In genomic region chr5:119672984-119673600, GRCm38 (mm10) we compare ENCODE assay signal across 8 mouse cellular contexts. TPM values are rescaled to one million over a fixed set of nuclear protein-coding genes. Genes with fewer than 3 reads are reported as not detected.
DNase-seq lines count a peak whose midpoint lies in the region; ATAC-seq and TF ChIP-seq lines count a peak whose summit lies in the region.

No protein-coding gene starts in this region.

- peak overlapping the region; percentile 65 for H3K4me3 ChIP-seq in kidney, postnatal 0 days (replicated peaks; ENCODE audit: low read depth, low read length)
- H3K4me3 ChIP-seq in cortical plate, adult 2 months (ENCODE audit: insufficient read depth, low read length), result no peak overlapping the region
- H3K4me3 ChIP-seq in hindbrain, embryonic 15.5 days, result 0 out of 2 replicates have a peak overlapping the region, but pooled peaks have one; percentile 5
- H3K4me3 ChIP-seq in myocyte, result peak overlapping the region; percentile 66

- intact Hi-C loops in left cerebral cortex, postnatal 36 days (cut with DNase I), result loop anchor here (5.0 kb wide), 1 partner anchor 759 kb away; the partner anchor contains the start of gene Lhx5

- no peaks in the 10 kb centered on the region for H3K4me1 ChIP-seq in kidney, postnatal 0 days (replicated peaks; ENCODE audit: insufficient read depth, low read length)
- no peaks in the 10 kb centered on the region for H3K4me1 ChIP-seq in cortical plate, adult 2 months (ENCODE audit: control insufficient read depth, insufficient read depth, low read length)
- peaks cover 14% of the 10 kb centered on the region for H3K4me1 ChIP-seq in hindbrain, embryonic 15.5 days (replicated peaks)

- H3K27me3 ChIP-seq in kidney, postnatal 0 days (ENCODE audit: insufficient read depth, low read length), result peaks cover 47% of the 10 kb centered on the region
- peaks cover 88% of the 10 kb centered on the region for H3K27me3 ChIP-seq in hindbrain, embryonic 15.5 days
- no peaks in the 10 kb centered on the region for H3K27me3 ChIP-seq in myocyte (ENCODE audit: control insufficient read depth, insufficient read depth, insufficient read length)

- H3K9ac ChIP-seq in kidney, postnatal 0 days (ENCODE audit: low read depth, low read length), result peak overlapping the region; percentile 79
- no peak overlapping the region for H3K9ac ChIP-seq in hindbrain, embryonic 15.5 days

- H3K9me3 ChIP-seq in kidney, postnatal 0 days (replicated peaks; ENCODE audit: low read length), result no peaks in the 10 kb centered on the region
- H3K9me3 ChIP-seq in hindbrain, embryonic 15.5 days, result no peaks in the 10 kb centered on the region

- no peak for DNase-seq in kidney, postnatal 0 days (ENCODE audit: low spot score)
- no peak for DNase-seq in kidney, postnatal 14 days
- DNase-seq in left cerebral cortex, postnatal 36 days (ENCODE audit: low spot score in 2 of 2), result no peak
- DNase-seq in left cerebral cortex, adult 9 months (ENCODE audit: low spot score in 2 of 2), result no peak

- no peak for TF ChIP-seq POLR2A in cortical plate, adult 2 months (IDR thresholded peaks at IDR 0.05; ENCODE audit: extremely low read depth, insufficient read depth, low read length)
- no peak for TF ChIP-seq POLR2A in myocyte (IDR thresholded peaks at IDR 0.05; ENCODE audit: insufficient read length, low read depth)

- WGBS in kidney, postnatal 0 days, result 11% methylated on average over 17 of the region's 17 CpGs
- 1% methylated on average over 17 of the region's 17 CpGs for WGBS in hindbrain, embryonic 15.5 days

- H3K36me3 ChIP-seq in kidney, postnatal 0 days (ENCODE audit: insufficient read depth, low read length), result 0 out of 2 replicates have a peak, but pooled peaks cover 3% of the 10 kb centered on the region
- H3K36me3 ChIP-seq in hindbrain, embryonic 15.5 days, result no peaks in the 10 kb centered on the region
- H3K36me3 ChIP-seq in myocyte (ENCODE audit: control insufficient read depth, insufficient read depth), result peaks cover 5% of the 10 kb centered on the region

- peaks cover 30% of the 10 kb centered on the region for H3K79me2 ChIP-seq in myocyte (ENCODE audit: control insufficient read depth, insufficient read depth)

- ATAC-seq in kidney, postnatal 0 days (replicated peaks; ENCODE audit: low FRiP score, low read depth), result no peak
- no peak for ATAC-seq in hindbrain, embryonic 15.5 days (ENCODE audit: low FRiP score, low read depth)
- no peak for ATAC-seq in frontal cortex, adult (ENCODE audit: low TSS enrichment)

- TF ChIP-seq CTCF in kidney, postnatal 0 days (IDR thresholded peaks at IDR 0.05; ENCODE audit: low read depth), result no peak
- no peak for TF ChIP-seq CTCF in cortical plate, adult 2 months (IDR thresholded peaks at IDR 0.05; ENCODE audit: extremely low read depth, insufficient read depth, low read length)

- H3K27ac ChIP-seq in kidney, postnatal 0 days, result peak overlapping the region; percentile 91
- H3K27ac ChIP-seq in cortical plate, adult 2 months (ENCODE audit: insufficient read depth, low read length), result 0 out of 2 replicates have a peak overlapping the region, but pooled peaks have one; percentile 40
- no peak overlapping the region for H3K27ac ChIP-seq in hindbrain, embryonic 15.5 days (replicated peaks)

- H3K4me2 ChIP-seq in kidney, postnatal 0 days (ENCODE audit: low read length), result peak overlapping the region; percentile 71
- no peak overlapping the region for H3K4me2 ChIP-seq in hindbrain, embryonic 15.5 days
- peak overlapping the region; percentile 88 for H3K4me2 ChIP-seq in myocyte (ENCODE audit: low read depth)

- H3ac ChIP-seq in myocyte (ENCODE audit: control insufficient read depth, insufficient read length), result no peak overlapping the region

TF ChIP-seq in myocyte, 11 proteins besides CTCF, POLR2A, EP300 and RAD21:
- no peak for TF ChIP-seq MYOD1 (IDR thresholded peaks at IDR 0.05; ENCODE audit: control insufficient read depth in 1 of 3, insufficient read length in 2 of 3, low read depth in 2 of 3)
TF ChIP-seq in myocyte: peak in this region for 0.

RNA-seq across cellular contexts. Expression of gene Tbx3, which starts 2.6 kb away (rescaled TPM):
- 32.9 and 36.8 TPM in 2 replicates for polyA plus RNA-seq in kidney, postnatal 0 days (2015; fragmentation: Nextera tagmentation; extraction: Ambion mirVana)
- 1.8 and 1.9 TPM in 2 replicates for polyA plus RNA-seq in cortical plate, adult 2 months (2012; rRNA removed)
- 4.0 and 5.0 TPM in 2 replicates for polyA plus RNA-seq in hindbrain, embryonic 15.5 days (2015; fragmentation: Nextera tagmentation; extraction: Ambion mirVana)
- 3.1 TPM for polyA plus RNA-seq in myocyte (2012; fragmentation: generic; extraction: Trizol)
- 1 to 10 TPM; 4.3 to 4.9 TPM for total RNA-seq in left cerebral cortex, postnatal 36 days (2021)
